Mouse (Mus musculus): ENCODE data around the gene Vav3. TPM values are rescaled to one million over a fixed set of nuclear protein-coding genes. Genes with fewer than 3 reads are reported as not detected.

The Vav3 gene
- polyA plus RNA-seq, 1 experiment from 2014 or later, result 17.4 TPM

- 15% methylated on average over 4 of the region's 4 CpGs for WGBS
- DNase-seq (ENCODE audit: low spot score), result peak; percentile 69
- ATAC-seq (ENCODE audit: insufficient read depth, low FRiP score, low TSS enrichment), result peak; percentile 69
- Histone ChIP-seq H3K9ac (ENCODE audit: low read length) (no peak overlapping the region), H3K4me3 (ENCODE audit: low read depth, low read length) (no peak overlapping the region), H3K27me3 (ENCODE audit: control insufficient read depth, insufficient read depth, low read length) (no peaks in the 10 kb centered on the region), H3K27ac (ENCODE audit: low read depth, low read length) (0 out of 2 replicates have a peak overlapping the region, but pooled peaks have one; percentile 20), H3K36me3 (ENCODE audit: control insufficient read depth, insufficient read depth, low read length) (no peaks in the 10 kb centered on the region), H3K4me2 (ENCODE audit: low read depth) (no peak overlapping the region), H3K9me3 (ENCODE audit: control insufficient read depth, low read length) (no peaks in the 10 kb centered on the region), H3K4me1 (ENCODE audit: control insufficient read depth, insufficient read depth, low read length) (peaks cover 9% of the 10 kb centered on the region)
Measured at GRCm38 (mm10) chr3:109561295-109561694, 220.8 kb downstream of the Vav3 start.

DNA sequence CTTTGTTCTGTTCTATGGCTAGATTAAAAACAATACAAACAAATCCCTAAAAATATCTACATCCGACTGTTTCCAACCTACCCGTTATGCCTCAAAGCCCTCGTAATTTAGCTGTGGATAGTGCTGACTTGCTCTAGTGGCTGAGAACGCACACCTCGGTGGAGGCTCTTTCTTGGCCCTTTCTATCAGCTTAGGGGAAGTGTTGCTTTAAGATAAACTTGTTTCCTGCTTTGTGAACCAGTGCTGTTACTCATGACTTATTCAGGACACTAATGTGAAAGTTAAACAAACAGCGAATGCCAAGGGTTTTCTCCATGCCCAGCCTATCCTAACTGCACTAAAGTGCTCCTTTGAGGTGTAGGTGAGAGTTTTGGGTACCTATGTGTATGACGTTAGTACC is 221.3 kb downstream of the Vav3 start:
- H3K27ac ChIP-seq (ENCODE audit: low read depth, low read length), result no peak overlapping the region
- ATAC-seq (ENCODE audit: insufficient read depth, low FRiP score, low TSS enrichment) (no peak), DNase-seq (ENCODE audit: low spot score) (no peak)
- H3K9me3 ChIP-seq (ENCODE audit: control insufficient read depth, low read length), result no peaks in the 10 kb centered on the region
- H3K9ac ChIP-seq (ENCODE audit: low read length), result no peak overlapping the region
- H3K4me1 ChIP-seq (ENCODE audit: control insufficient read depth, insufficient read depth, low read length), result peaks cover 9% of the 10 kb centered on the region
- WGBS, result 50% methylated on average over 7 of the region's 7 CpGs
- H3K4me3 ChIP-seq (ENCODE audit: low read depth, low read length), result no peak overlapping the region
- H3K27me3 ChIP-seq (ENCODE audit: control insufficient read depth, insufficient read depth, low read length), result no peaks in the 10 kb centered on the region
- H3K36me3 ChIP-seq (ENCODE audit: control insufficient read depth, insufficient read depth, low read length), result no peaks in the 10 kb centered on the region
- no peak overlapping the region for H3K4me2 ChIP-seq (ENCODE audit: low read depth)

GRCm38 (mm10) chr3:109562268-109562667 is 221.8 kb downstream of the Vav3 start:
- no peaks in the 10 kb centered on the region for H3K36me3 ChIP-seq (ENCODE audit: control insufficient read depth, insufficient read depth, low read length)
- H3K4me2 ChIP-seq (ENCODE audit: low read depth), result no peak overlapping the region
- H3K27me3 ChIP-seq (ENCODE audit: control insufficient read depth, insufficient read depth, low read length), result no peaks in the 10 kb centered on the region
- peaks cover 9% of the 10 kb centered on the region for H3K4me1 ChIP-seq (ENCODE audit: control insufficient read depth, insufficient read depth, low read length)
- H3K9ac ChIP-seq (ENCODE audit: low read length), result no peak overlapping the region
- no peaks in the 10 kb centered on the region for H3K9me3 ChIP-seq (ENCODE audit: control insufficient read depth, low read length)
- 84% methylated on average over 4 of the region's 4 CpGs for WGBS
- no peak overlapping the region for H3K27ac ChIP-seq (ENCODE audit: low read depth, low read length)
- DNase-seq (ENCODE audit: low spot score) (no peak), ATAC-seq (ENCODE audit: insufficient read depth, low FRiP score, low TSS enrichment) (no peak)
- H3K4me3 ChIP-seq (ENCODE audit: low read depth, low read length), result no peak overlapping the region

- H3K4me3 ChIP-seq (ENCODE audit: low read depth, low read length), result no peak overlapping the region
- no peaks in the 10 kb centered on the region for H3K9me3 ChIP-seq (ENCODE audit: control insufficient read depth, low read length)
- no peak overlapping the region for H3K9ac ChIP-seq (ENCODE audit: low read length)
- no peak overlapping the region for H3K27ac ChIP-seq (ENCODE audit: low read depth, low read length)
- no peaks in the 10 kb centered on the region for H3K36me3 ChIP-seq (ENCODE audit: control insufficient read depth, insufficient read depth, low read length)
- H3K27me3 ChIP-seq (ENCODE audit: control insufficient read depth, insufficient read depth, low read length), result no peaks in the 10 kb centered on the region
- 86% methylated on average over 2 of the region's 2 CpGs for WGBS
- H3K4me1 ChIP-seq (ENCODE audit: control insufficient read depth, insufficient read depth, low read length), result peaks cover 9% of the 10 kb centered on the region
- ATAC-seq (ENCODE audit: insufficient read depth, low FRiP score, low TSS enrichment) (no peak), DNase-seq (ENCODE audit: low spot score) (no peak)
- H3K4me2 ChIP-seq (ENCODE audit: low read depth), result no peak overlapping the region
Measured at GRCm38 (mm10) chr3:109564443-109564842, 224.0 kb downstream of the Vav3 start.

GRCm38 (mm10) chr3:109568542-109569265 is 228.3 kb downstream of the Vav3 start:
- Histone ChIP-seq H3K4me3 (ENCODE audit: low read depth, low read length) (no peak overlapping the region), H3K27me3 (ENCODE audit: control insufficient read depth, insufficient read depth, low read length) (no peaks in the 10 kb centered on the region), H3K36me3 (ENCODE audit: control insufficient read depth, insufficient read depth, low read length) (no peaks in the 10 kb centered on the region), H3K4me1 (ENCODE audit: control insufficient read depth, insufficient read depth, low read length) (no peaks in the 10 kb centered on the region), H3K9ac (ENCODE audit: low read length) (no peak overlapping the region), H3K4me2 (ENCODE audit: low read depth) (no peak overlapping the region), H3K27ac (ENCODE audit: low read depth, low read length) (no peak overlapping the region), H3K9me3 (ENCODE audit: control insufficient read depth, low read length) (no peaks in the 10 kb centered on the region)
- ATAC-seq (ENCODE audit: insufficient read depth, low FRiP score, low TSS enrichment), result no peak
- DNase-seq (ENCODE audit: low spot score), result no peak
- 48% methylated on average over 3 of the region's 3 CpGs for WGBS

- H3K9me3 ChIP-seq (ENCODE audit: control insufficient read depth, low read length), result no peaks in the 10 kb centered on the region
- 92% methylated on average over 1 of the region's 1 CpGs for WGBS
- DNase-seq (ENCODE audit: low spot score), result no peak
Measured at GRCm38 (mm10) chr3:109571483-109571882, 231.0 kb downstream of the Vav3 start.

DNA sequence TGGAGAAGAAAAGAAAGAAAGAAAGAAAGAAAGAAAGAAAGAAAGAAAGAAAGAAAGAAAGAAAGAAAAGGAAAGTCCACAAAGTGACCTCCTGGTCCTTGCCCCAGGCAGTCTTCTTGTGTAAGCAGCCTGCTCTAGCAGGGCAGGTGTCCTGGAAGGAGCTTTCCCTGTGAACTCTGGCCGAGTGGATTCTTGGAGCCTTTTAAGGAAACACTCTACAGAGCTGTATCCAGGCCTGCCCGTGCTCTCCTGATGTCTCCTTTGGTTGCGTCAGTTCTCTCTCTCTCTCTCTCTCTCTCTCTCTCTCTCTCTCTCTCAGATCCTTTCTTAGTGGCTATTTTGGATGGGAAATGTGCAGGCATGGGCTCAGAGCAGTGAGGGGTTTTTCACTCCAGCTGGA is 232.4 kb downstream of the Vav3 start:
- H3K36me3 ChIP-seq (ENCODE audit: control insufficient read depth, insufficient read depth, low read length), result no peaks in the 10 kb centered on the region
- H3K4me3 ChIP-seq (ENCODE audit: low read depth, low read length), result no peak overlapping the region
- H3K9ac ChIP-seq (ENCODE audit: low read length), result no peak overlapping the region
- H3K4me1 ChIP-seq (ENCODE audit: control insufficient read depth, insufficient read depth, low read length), result no peaks in the 10 kb centered on the region
- H3K9me3 ChIP-seq (ENCODE audit: control insufficient read depth, low read length), result no peaks in the 10 kb centered on the region
- H3K4me2 ChIP-seq (ENCODE audit: low read depth), result no peak overlapping the region
- H3K27me3 ChIP-seq (ENCODE audit: control insufficient read depth, insufficient read depth, low read length), result no peaks in the 10 kb centered on the region
- H3K27ac ChIP-seq (ENCODE audit: low read depth, low read length), result no peak overlapping the region
- DNase-seq (ENCODE audit: low spot score), result no peak
- ATAC-seq (ENCODE audit: insufficient read depth, low FRiP score, low TSS enrichment), result no peak
- WGBS, result 72% methylated on average over 3 of the region's 3 CpGs

More at GRCm38 (mm10) chr3:109571483-109571882, 231.0 kb downstream of the Vav3 start:
- Histone ChIP-seq H3K36me3 (ENCODE audit: control insufficient read depth, insufficient read depth, low read length) (no peaks in the 10 kb centered on the region), H3K4me3 (ENCODE audit: low read depth, low read length) (no peak overlapping the region), H3K4me2 (ENCODE audit: low read depth) (no peak overlapping the region), H3K27me3 (ENCODE audit: control insufficient read depth, insufficient read depth, low read length) (no peaks in the 10 kb centered on the region), H3K9ac (ENCODE audit: low read length) (no peak overlapping the region), H3K27ac (ENCODE audit: low read depth, low read length) (no peak overlapping the region), H3K4me1 (ENCODE audit: control insufficient read depth, insufficient read depth, low read length) (no peaks in the 10 kb centered on the region)
- ATAC-seq (ENCODE audit: insufficient read depth, low FRiP score, low TSS enrichment), result no peak

DNA sequence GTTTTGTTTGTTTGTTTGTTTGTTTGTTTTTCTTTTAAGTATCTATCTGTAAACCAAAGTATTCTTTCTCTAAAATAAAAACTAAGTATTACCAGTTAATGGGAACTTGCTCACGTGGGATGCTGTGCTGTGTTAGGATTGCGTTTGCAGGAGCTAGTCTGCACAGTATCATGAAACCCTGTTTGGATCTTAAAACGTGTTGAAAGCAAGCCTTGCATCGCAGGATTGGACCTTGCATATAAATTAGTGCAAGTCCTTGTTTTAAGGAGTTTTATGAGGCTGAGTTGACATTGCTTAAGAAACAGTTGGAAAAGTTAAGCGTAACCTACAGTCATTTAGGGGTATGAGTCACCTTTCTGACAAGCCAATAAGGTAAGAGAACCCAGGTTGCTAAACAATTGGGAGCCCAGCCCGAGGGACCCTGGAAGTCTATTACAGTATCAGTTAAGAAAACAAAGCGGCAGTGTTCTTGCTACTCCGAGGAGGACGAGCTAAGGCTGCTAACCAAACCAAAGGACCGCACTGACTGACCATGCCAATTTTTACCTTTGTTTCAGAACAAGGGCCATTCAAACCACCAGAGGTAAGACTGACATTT is 233.2 kb downstream of the Vav3 start:
- H3K36me3 ChIP-seq (ENCODE audit: control insufficient read depth, insufficient read depth, low read length), result no peaks in the 10 kb centered on the region
- no peak overlapping the region for H3K9ac ChIP-seq (ENCODE audit: low read length)
- no peak overlapping the region for H3K27ac ChIP-seq (ENCODE audit: low read depth, low read length)
- H3K27me3 ChIP-seq (ENCODE audit: control insufficient read depth, insufficient read depth, low read length), result no peaks in the 10 kb centered on the region
- no peaks in the 10 kb centered on the region for H3K9me3 ChIP-seq (ENCODE audit: control insufficient read depth, low read length)
- WGBS, result 69% methylated on average over 10 of the region's 10 CpGs
- H3K4me2 ChIP-seq (ENCODE audit: low read depth), result no peak overlapping the region
- no peaks in the 10 kb centered on the region for H3K4me1 ChIP-seq (ENCODE audit: control insufficient read depth, insufficient read depth, low read length)
- no peak overlapping the region for H3K4me3 ChIP-seq (ENCODE audit: low read depth, low read length)
- ATAC-seq (ENCODE audit: insufficient read depth, low FRiP score, low TSS enrichment), result no peak
- no peak for DNase-seq (ENCODE audit: low spot score)

GRCm38 (mm10) chr3:109574161-109574560 is 233.7 kb downstream of the Vav3 start:
- Histone ChIP-seq H3K27ac (ENCODE audit: low read depth, low read length) (no peak overlapping the region), H3K4me1 (ENCODE audit: control insufficient read depth, insufficient read depth, low read length) (no peaks in the 10 kb centered on the region), H3K9ac (ENCODE audit: low read length) (no peak overlapping the region), H3K27me3 (ENCODE audit: control insufficient read depth, insufficient read depth, low read length) (no peaks in the 10 kb centered on the region), H3K4me2 (ENCODE audit: low read depth) (no peak overlapping the region), H3K9me3 (ENCODE audit: control insufficient read depth, low read length) (no peaks in the 10 kb centered on the region), H3K36me3 (ENCODE audit: control insufficient read depth, insufficient read depth, low read length) (no peaks in the 10 kb centered on the region), H3K4me3 (ENCODE audit: low read depth, low read length) (no peak overlapping the region)
- no peak for ATAC-seq (ENCODE audit: insufficient read depth, low FRiP score, low TSS enrichment)
- 78% methylated on average over 6 of the region's 6 CpGs for WGBS
- DNase-seq (ENCODE audit: low spot score), result no peak

Measured in neural tube, embryonic 11.5 days (tissue).